Mouse (Mus musculus) retina, postnatal 7 days (tissue): ENCODE measurements at regions not wholly inside any gene's neighbourhood (a gene's known extent, or its start where the extent isn't known, plus 50 kb on each side); places are given as distances from the start of the nearest gene placed in this dataset.

Experiments
- DNase-seq: peaks from one replicate; pipeline ENCODE4 v3.0.0-alpha.2; 2012; ENCODE audit warnings: low read depth, low spot score

DNA sequence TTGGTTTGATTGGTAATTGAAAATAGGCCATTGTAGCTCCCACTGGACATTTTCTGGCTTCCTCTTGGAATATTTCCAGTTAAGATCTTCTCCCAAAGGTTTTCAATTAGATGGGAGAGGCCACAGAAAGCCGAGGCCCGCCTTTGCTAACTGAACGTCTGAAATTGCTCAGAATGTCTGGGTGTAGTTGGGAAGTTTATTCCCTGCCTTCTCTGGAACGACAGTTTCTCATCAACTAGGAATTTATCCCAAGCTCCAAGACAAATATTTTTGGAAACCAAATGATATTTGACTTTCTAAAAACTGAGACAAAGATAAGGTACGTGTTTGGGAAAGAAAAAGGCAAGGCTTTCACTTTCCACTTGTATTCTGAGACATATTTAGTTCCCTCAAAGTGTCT, 414.4 kb downstream of the Ttll7 start:
- DNase-seq = no peak

DNA sequence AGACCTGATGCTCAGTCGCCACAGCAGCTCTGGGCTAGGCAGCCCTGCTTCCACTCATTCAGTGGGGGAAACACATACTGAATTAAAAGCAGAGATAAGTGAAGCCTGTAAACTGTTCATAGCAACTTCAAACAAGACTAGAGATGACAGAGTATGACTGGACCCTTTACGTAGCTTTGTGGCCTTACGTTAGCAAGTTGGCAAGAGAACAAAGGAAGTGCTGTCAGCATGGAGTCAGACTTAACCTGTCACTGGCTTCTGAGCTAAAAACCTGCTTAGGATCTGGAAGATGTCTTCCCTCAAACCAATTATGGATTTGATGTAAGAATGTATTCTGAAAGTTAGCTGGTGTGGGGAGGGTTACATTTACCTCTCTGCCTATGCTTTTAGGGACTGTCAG, 421.3 kb downstream of the Ttll7 start:
- no peak for DNase-seq

DNA sequence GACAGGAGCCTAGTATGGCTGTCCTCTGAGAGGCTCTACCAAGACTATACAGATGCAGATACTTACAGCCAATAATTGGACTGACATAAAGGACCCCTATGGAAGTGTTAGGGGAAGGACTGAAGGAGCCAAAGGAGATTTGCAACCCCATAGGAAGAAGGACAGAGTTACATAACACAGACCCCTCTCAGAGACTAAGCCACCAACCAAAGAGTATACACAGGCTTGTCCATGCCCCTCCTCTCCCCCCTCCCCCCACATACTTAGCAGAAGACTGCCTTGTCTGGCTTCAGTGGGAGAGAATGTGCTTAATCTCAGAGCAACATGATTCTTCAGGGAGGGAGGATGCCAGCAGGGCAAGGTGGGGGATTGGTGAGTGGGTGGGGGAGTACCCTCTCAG, 426.4 kb downstream of the Ttll7 start:
- no peak for DNase-seq

DNA sequence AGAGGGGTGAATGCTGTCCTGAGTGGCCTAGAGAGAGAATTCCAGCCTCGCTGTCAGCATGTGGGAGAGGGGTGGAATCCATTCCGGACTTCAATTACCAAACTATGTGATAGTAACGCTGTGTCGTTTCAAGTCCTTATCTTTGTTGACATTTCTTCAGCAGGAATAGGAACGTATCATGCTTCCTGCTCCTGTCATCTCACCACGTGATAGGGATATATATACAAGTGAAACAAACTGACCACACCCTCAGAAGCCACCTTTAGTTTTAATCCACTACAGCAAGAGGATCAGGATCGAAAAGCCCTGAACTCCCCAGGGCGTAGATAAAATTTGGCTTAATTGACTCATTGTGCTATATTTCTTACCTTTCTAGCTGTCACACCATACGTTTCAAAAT, 431.6 kb downstream of the Ttll7 start:
- no peak for DNase-seq

DNA sequence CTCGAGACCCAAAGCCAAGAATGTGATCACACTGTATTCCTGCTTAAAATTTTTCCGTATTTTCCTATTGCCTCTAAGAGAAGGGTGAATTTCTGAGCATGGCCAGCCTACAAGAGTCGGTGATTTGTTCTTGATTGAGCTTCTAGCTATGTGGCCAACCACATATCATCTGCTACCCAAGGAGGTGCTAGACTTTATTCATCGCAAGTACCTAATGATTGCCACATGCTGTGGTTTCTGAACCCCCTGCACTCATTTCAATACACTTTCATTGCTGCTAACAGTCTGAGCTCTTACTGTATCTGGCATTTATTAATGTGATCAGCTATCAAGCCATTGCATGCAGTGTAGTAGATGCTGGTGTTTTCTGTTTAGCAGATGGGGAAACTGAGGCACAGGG, 432.2 kb downstream of the Ttll7 start:
- no peak for DNase-seq

DNA sequence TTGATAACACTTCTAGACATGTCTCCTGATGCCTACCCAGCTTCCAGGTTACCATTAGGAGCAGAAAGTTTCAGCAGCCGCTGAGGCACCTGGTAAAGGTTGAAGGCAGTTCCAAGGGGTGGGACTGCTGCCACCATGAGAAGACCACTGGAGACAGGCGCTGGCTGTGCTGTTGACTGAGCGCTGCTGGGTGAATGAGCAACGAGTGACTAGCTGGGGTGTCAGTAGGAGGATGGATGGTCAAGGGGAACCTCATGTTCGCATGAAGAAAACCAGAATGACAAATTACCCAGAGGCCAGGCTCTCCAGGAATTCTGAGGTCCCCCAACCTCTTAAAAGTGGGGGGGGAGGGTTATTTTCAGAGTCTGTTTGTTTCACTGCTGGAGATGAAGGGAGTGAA, 433.3 kb downstream of the Ttll7 start:
- no peak for DNase-seq

DNA sequence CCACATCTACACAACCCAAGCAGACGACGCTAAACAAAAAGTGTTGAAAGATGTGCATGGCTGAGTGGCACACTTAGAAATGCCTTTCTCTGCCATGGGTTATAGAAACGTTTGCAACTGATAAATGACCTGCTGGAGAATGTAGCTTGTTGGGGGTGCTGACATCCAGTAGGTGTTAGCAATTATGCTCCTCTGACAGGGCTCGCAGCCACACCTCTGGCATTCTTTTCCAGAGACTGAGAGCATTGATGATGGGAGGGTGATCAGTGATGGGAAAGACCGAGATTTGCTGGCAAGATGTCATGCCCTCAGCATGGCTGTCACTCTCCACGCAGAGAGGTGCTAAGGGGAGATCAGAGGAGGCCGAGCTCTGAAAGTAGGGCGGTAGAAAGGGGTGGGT, 435.3 kb downstream of the Ttll7 start:
- no peak for DNase-seq

DNA sequence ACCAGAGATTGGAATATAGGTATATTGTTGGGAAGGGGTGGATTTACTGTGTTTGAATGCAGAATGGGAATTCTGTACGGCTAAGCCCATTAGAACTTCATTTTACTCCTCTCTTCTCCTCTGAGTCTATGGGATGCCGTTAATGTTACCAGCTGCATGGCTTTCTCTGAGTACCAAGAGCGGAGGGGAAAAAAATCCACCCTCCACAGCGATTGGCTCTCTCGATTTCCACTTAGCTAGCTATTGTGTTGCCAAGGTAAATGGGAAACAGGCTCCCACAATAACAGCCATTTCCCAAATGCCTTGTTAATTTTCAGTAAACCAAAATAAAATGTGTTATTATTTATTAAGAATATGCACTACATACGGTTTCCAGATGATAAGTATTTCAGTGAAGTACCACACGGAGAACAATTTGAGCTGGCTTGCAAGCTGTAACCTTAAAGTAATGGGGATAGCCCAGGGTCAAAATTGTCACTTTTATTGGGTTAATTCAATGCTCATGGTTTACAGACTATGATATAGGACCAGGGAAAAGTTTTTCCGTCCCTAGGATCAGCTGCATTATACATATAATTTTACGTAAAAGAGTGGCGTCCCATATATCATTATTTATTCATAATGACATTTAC, 439.6 kb downstream of the Ttll7 start:
- DNase-seq = no peak

DNA sequence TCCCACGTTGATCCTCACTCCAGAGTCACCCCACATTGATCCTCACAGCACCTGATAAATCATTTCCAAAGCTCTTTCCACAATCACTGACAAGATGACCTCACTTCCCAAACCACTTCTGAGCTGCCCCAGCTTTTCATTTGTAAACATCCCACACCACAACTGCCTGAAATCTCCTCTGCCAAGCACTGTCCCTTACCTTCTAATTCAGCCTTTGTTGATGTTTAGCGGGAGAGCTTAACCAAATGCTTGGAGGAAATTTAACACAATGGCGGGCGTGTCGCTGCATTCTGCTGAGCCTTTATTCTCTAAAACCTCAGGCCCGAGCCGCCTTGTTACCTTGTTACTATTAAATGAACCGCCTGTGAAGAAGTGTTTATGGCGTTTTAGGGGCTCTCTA, 445.9 kb downstream of the Ttll7 start:
- DNase-seq = no peak

DNA sequence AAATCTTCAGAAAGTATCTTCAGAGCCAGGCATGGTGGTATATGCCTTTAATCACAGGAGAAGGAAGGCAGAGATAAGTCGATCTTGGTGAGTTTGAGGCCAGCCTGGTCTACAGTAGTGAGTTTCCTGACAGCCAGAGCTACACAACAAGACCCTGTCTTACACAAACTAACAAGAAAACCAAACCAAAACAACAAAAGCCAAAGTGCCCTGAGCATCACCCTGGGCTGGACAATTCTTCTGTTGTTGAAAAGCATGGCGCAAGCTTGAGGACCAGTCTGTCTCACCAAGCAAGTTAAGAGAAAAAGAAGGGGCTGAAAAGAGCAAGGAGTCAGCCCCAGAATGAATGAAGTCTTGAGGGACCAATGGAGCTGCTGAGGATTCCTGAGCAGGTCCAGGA, 473.4 kb downstream of the Ttll7 start:
- DNase-seq = no peak

DNA sequence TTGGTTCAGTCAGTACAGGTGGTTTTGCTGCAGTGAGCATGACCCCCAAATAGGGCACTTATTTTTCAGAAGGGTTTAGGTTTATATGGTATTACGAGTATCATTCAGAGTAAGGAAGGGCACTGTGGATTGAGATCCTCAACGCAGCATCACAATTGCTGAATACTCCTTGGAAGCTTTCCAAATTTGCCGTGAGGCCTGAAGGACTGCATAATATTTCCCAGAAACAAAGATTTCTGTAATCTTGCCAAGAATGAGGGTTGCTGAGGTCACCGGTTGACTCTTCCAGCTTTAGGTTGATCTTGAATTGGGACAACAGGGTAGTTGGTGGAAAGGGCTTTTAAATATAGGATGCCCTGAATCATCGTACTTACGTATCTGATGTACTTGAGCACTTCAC, 482.1 kb downstream of the Ttll7 start:
- DNase-seq = no peak

DNA sequence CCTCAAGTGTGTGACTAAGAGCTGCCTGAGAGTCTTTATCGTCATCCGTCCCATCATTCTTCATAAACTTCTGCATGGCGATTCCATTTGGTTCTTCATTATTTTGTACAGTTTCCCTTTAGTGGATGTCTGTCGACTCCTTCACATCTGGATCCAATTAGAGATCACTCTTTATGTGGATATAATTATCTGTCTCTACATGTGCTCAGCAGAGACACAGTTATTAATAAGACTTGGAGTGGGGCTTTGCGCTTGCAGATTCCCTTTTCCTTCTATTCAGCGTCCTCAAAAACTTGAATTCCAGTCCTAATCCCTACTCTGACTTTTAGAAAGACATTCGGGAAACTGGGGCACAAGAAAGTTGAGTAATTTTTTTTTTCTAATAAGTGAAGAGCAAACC, 483.1 kb downstream of the Ttll7 start:
- DNase-seq = no peak

DNA sequence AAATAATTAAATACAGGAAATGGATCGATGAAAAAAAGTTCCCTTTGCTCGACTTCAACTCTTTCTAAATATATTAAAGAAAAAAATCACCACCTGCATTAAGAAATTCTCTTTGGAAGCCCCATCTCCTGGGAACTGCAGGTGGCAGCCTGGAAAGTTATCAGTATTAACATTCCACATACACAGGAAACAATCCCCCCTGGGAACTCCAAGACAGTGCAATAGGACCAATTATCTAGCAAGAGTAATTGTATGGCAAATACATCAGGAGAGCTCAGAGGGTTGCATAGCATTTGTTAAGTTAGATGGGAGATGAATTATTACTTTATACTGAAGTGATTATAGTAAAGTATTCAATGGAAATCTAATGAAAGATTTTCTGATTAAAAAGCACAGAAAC, 487.3 kb downstream of the Ttll7 start:
- DNase-seq = no peak

DNA sequence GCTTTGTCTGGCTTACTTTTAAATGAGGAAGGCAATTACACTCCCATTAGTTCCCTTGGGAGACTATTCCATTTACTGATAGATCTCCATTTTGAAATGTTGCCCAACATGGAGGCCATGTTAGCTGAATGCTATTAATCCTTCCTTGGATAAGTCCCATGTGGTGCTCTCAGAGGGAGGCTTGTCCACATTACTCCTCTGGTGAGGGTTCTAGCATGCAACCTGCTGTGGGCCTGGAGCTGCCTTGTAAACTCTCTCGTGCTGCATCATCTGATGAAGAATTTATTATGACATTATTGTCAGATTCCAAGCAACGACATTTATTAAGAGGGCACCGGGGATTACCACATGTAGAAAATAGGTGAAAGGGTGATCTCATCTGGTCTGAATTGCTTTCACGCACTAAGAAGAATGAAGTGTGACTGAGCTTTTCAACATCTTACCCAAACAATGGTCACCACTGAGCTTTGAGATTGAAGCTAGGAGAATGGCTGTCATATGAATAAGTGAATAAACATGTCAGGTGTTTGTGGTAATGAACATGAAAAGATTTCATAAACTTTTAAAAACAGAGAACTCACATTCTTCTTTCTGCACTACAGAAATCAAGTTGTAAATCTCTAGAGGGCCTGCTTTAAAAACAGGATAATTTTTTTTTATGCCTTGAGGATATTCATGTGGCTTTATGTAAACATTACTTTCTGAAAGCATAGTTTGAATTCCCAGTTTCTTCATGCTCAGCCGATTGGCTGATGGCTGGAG, 495.3 kb downstream of the Ttll7 start:
- no peak for DNase-seq

DNA sequence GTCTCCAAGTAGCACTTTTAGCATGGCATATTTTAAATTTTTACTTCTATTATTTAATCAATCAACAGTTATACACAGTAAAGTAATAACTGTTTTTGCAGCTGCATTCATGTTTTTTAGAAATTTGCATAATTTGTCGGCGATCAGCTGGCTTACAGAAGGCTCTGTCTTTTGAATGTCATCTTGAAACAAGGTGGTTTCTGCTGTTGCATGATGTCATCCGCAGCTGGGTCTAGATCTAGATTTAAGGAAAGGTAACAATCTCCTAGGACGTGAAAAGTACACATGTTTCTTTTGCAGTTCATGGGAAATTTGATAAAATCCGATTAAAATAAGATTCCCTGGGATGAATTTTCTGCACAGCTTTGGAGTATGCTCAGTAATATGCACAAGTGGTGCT, 534.9 kb downstream of the Ttll7 start:
- no peak for DNase-seq

DNA sequence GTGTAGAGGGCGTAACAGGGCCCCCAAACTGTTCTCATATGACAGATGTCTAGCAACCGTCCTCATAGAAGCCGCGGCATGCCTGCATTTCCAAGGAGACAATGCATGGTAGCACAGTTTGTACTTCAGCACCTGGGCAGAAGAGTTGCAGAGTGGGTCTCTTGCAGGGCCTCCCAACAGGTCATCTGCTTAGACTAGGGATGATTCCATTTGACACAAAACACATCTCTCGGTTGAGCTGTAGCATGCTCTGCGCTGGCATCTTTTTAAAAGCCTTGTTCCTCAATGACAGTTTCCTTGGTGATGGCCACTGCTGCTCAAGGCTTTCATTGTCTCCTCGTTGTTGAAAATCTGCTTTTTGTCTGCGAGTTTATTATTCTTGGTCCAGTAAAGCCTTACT, 546.1 kb downstream of the Ttll7 start:
- no peak for DNase-seq

DNA sequence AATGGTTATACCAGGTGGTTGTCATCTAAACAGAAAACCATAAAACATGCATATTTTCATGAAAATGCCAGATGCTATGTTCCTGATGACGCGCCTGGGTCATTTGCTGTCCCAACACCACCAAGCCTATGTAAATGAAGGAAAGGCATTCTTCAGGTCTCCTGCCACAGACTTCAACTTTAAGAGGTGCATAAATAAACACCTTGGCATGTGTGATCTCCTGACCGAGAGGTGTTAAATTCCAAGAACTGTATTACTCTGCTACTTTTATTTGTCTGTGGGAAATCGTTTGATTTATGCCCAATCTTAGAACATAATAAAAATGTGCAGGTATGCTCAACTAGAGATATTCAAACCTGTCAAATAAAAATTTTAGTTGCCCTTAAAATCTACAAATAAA, 560.1 kb downstream of the Ttll7 start:
- DNase-seq = no peak

DNA sequence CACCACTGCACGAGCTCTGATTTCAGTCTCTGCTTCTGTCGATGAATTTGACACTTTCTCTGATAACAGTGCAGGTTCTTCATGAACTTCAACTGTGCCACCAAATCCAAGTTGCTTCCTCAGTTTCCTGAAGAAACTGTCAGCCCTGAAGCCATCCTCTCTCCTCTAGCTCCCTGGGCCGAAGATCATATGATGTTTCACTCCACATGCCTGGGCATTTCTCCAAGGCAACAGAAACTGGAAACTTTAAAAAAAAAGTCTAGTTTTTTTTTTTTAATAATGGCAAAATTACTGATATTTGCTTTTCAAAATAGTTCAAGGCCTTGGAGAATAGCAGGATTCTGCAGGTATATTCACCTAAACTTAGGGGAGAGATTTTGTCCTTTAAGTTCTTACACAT, 564.8 kb downstream of the Ttll7 start:
- no peak for DNase-seq

DNA sequence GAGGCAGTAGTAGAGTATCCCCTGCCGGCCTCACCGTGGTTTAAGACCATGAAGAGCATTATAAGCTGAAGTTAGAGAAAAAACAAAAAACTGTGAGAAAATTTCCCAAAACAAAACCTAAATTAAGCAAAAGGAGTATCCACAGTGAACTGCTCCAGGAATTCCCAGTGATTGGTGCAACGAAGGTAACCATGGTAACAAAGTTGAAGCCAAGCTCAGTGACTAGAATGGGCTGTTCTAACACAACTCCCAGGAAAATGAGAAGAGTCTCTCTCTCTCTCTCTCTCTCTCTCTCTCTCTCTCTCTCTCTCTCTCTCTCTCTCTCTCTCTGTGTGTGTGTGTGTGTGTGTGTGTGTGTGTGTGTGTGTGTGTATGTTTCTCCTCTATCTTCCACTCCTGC, 567.0 kb downstream of the Ttll7 start:
- DNase-seq = no peak

DNA sequence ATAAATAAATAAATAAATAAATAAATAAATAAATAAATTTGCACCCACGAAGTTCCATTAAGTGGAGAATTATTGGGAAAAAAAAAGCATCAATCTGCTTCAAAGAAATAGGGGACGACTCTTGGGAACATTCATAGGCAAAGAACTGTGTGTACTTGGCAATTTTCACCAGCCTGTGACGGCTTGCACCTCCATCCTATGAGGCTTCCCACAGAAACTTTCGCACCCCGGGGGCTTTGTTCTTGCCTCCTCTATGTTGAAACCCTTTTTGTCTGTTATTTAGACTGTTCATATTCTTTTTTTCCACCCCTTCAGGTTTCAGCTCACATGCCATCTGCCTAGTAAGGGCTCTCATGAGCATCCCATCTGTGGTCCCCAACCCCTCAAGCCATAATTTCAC, 570.0 kb downstream of the Ttll7 start:
- no peak for DNase-seq

DNA sequence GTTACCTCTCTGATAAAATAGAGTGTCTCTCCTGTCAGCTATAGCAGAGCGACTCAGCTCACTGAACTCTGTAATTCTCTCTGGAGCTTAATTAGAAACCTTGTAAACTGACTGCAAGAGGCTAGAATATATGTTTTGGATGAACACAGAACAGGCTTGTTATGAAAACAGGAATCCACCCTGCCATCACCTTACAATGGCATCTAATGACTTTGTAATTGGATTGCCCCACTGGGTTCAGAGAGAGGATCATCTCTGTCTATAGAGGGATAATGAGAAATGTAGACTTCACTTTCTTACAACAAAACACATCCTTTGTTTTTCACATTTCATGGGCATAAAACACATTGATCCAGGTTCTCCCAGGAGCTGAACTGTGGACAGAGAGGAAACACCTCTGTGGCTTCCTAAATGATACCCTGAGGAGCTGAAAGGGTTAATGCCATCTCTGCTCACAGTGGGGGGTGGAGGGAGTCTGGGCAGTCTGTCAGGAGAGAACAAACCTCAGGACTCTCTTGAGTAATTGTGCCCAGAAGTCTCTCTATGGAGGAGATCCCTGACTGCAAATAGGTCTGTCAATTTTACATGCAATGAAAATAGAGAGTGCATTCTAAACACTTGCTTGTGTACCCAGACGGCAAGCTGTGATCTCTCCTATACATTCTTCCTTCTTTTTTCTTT, 571.9 kb downstream of the Ttll7 start:
- DNase-seq = no peak

DNA sequence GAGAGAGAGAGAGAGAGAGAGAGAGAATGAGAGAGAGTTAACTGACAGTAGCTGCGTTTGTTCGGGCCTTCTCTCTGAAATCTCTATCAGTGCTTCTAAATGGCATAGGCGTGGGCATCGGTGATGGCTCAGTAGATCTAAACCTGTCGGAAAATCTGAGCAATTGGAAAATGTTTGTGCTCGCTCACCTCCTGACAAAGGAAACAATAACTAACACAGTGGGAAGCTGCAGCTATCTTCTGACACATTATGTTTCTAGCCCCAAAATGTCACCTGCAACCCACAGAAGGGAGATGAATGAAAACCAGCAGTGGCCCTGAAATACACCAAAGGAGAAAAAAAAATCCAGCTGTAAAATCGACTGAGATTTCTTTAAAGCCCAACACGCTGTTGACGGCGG, 576.7 kb downstream of the Ttll7 start:
- DNase-seq = no peak
